Mouse (Mus musculus) cortical plate, adult 2 months (tissue): ENCODE results near the gene Guca1b.

Experiments used
- CTCF ChIP-seq: fragments of 200-500 bp; IDR thresholded peaks from 2 replicates; pipeline ENCODE4 v1.5.1; 2011; ENCODE audit warnings: mild to moderate bottlenecking, control low read depth, low read length; ENCODE audit not compliant: insufficient read depth; ENCODE audit errors: extremely low read depth
- POLR2A ChIP-seq: fragments of 200-500 bp; IDR thresholded peaks from 2 replicates; pipeline ENCODE4 v1.6.1; 2011; ENCODE audit warnings: mild to moderate bottlenecking, low read length, control low read depth; ENCODE audit not compliant: insufficient read depth; ENCODE audit errors: extremely low read depth

DNA sequence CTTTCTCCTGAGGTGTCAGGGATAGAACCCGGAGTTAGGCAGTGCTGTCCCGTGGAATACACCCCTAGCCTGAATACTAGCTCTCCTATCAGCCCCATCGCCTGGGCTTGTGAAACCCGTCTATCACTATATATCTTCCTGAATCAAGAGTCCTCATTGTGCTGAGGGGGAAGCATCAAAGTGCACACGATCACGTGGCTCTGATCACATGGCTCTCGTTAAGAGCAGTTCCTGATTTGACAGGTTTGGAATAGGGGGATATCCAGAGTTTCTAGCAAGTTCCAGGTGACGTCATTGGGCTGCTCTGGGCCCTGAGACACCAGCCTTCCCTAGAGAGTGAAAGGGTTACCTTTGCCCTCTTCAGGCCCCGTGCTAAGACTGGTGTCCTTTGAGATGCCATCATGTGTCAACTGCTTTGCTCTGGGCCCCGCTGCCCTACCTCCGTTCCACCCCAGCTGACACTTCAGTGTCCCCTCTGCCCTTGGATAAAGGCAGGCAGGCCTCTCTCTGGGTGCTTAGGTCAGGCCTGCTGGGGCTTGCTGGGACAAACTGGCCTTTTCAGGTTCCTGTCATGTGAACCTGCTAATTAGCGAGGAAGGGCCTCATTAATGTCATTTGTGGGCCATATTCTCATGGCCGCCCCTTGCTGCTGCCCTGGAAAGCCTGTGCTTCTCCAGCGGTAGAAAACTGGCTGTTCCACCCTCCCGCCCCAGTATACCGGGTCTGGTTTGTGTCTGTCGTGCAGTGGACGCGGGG, 56.3 kb downstream of the Guca1b start:
- TF ChIP-seq CTCF = no peak
- TF ChIP-seq POLR2A = no peak
